Mouse (Mus musculus) thymus, adult 2 months (tissue): ENCODE measurements around the gene Oprd1.

Source experiments
- CTCF ChIP-seq: fragments of 200-500 bp; IDR thresholded peaks from 2 replicates; pipeline ENCODE4 v1.5.1; 2012; ENCODE audit warnings: mild to moderate bottlenecking, control low read depth, low read length, moderate library complexity, borderline replicate concordance; ENCODE audit not compliant: control insufficient read depth, poor library complexity, insufficient read depth; ENCODE audit errors: extremely low read depth
- POLR2A ChIP-seq: fragments of 200-500 bp; IDR thresholded peaks from 2 replicates; pipeline ENCODE4 v1.6.1; 2012; ENCODE audit warnings: mild to moderate bottlenecking, low read length, control low read depth, moderate library complexity; ENCODE audit not compliant: control insufficient read depth, poor library complexity, insufficient read depth; ENCODE audit errors: extremely low read depth

GRCm38 (mm10) chr4:132067938-132068235, 76.4 kb downstream of the Oprd1 start:
- TF ChIP-seq CTCF (no peak), POLR2A (no peak)
